Mouse (Mus musculus) granulocyte monocyte progenitor cell, adult 5-6 weeks (primary cell): Measurements from ENCODE around the gene Abhd15. TPM values are rescaled to one million over a fixed set of nuclear protein-coding genes. Genes with fewer than 3 reads are reported as not detected.

Experiments used
- ATAC-seq: replicated peaks from 2 replicates; pipeline ENCODE4 v1.8.0; 2016; ENCODE audit warnings: mild to moderate bottlenecking, moderate TSS enrichment, inconsistent platforms; ENCODE audit not compliant: poor library complexity, severe bottlenecking
- total RNA-seq, 2 experiments: library from RNA; stranded (forward) in 1 of 2; stranded (reverse) in 1 of 2; fragments of 200-712, 200-1000 nt in 1 of 2; fragments of >200 nt in 1 of 2; fragmentation: Nextera tagmentation in 1 of 2; gene quantifications; 2 replicates each; pipeline ENCODE4 v1.2.3; 2014 to 2017

Abhd15 gene
- total RNA-seq (2014; fragmentation: Nextera tagmentation) (3.4 and 9.6 TPM in 2 replicates), total RNA-seq (2017) (2.6 and 3.6 TPM in 2 replicates)

- peak; percentile 58 for ATAC-seq
Measured at GRCm38 (mm10) chr11:77514832-77515636, at the start of gene Abhd15. TSS of gene Abhd15 (plus strand) at chr11:77515121.

- ATAC-seq, result no peak
Measured at GRCm38 (mm10) chr11:77466544-77466943, 48.4 kb upstream of the Abhd15 start.

- ATAC-seq, result peak; percentile 79
Measured at GRCm38 (mm10) chr11:77467157-77467556, 47.8 kb upstream of the Abhd15 start.

- ATAC-seq, result peak; percentile 71
Measured at GRCm38 (mm10) chr11:77467784-77468183, 47.1 kb upstream of the Abhd15 start.

GRCm38 (mm10) chr11:77468397-77468796 is 46.5 kb upstream of the Abhd15 start:
- ATAC-seq, result no peak

GRCm38 (mm10) chr11:77471407-77471806 is 43.5 kb upstream of the Abhd15 start:
- ATAC-seq, result no peak

GRCm38 (mm10) chr11:77472775-77473174 is 42.1 kb upstream of the Abhd15 start:
- no peak for ATAC-seq

GRCm38 (mm10) chr11:77476216-77476615 is 38.7 kb upstream of the Abhd15 start:
- no peak for ATAC-seq

GRCm38 (mm10) chr11:77476895-77477294 is 38.0 kb upstream of the Abhd15 start:
- no peak for ATAC-seq

GRCm38 (mm10) chr11:77483043-77483442 is 31.9 kb upstream of the Abhd15 start:
- ATAC-seq, result no peak

GRCm38 (mm10) chr11:77483510-77484255 is 31.2 kb upstream of the Abhd15 start:
- ATAC-seq, result peak; percentile 62

GRCm38 (mm10) chr11:77485229-77485628 is 29.7 kb upstream of the Abhd15 start:
- ATAC-seq, result no peak

- ATAC-seq, result no peak
Measured at GRCm38 (mm10) chr11:77486798-77487197, 28.1 kb upstream of the Abhd15 start.

- ATAC-seq, result no peak
Measured at GRCm38 (mm10) chr11:77488771-77489581, 25.9 kb upstream of the Abhd15 start.

GRCm38 (mm10) chr11:77489591-77490235 is 25.2 kb upstream of the Abhd15 start, which contains the start of gene Ankrd13b:
TSS of gene Ankrd13b (minus strand) at chr11:77489678.
- ATAC-seq, result no peak

- no peak for ATAC-seq
Measured at GRCm38 (mm10) chr11:77490451-77490850, 24.5 kb upstream of the Abhd15 start.

GRCm38 (mm10) chr11:77491123-77491501 is 23.8 kb upstream of the Abhd15 start:
- ATAC-seq, result peak; percentile 59

- peak; percentile 20 for ATAC-seq
Measured at GRCm38 (mm10) chr11:77491502-77492291, 23.2 kb upstream of the Abhd15 start.

- ATAC-seq, result no peak
Measured at GRCm38 (mm10) chr11:77492311-77492871, 22.5 kb upstream of the Abhd15 start.
